Mouse (Mus musculus): ENCODE measurements at regions not wholly inside any gene's neighbourhood (a gene's known extent, or its start where the extent isn't known, plus 50 kb on each side); places are given as distances from the start of the nearest gene placed in this dataset.
A peak's percentile ranks its signal among the peaks of the same experiment; 100 is the strongest.

DNA sequence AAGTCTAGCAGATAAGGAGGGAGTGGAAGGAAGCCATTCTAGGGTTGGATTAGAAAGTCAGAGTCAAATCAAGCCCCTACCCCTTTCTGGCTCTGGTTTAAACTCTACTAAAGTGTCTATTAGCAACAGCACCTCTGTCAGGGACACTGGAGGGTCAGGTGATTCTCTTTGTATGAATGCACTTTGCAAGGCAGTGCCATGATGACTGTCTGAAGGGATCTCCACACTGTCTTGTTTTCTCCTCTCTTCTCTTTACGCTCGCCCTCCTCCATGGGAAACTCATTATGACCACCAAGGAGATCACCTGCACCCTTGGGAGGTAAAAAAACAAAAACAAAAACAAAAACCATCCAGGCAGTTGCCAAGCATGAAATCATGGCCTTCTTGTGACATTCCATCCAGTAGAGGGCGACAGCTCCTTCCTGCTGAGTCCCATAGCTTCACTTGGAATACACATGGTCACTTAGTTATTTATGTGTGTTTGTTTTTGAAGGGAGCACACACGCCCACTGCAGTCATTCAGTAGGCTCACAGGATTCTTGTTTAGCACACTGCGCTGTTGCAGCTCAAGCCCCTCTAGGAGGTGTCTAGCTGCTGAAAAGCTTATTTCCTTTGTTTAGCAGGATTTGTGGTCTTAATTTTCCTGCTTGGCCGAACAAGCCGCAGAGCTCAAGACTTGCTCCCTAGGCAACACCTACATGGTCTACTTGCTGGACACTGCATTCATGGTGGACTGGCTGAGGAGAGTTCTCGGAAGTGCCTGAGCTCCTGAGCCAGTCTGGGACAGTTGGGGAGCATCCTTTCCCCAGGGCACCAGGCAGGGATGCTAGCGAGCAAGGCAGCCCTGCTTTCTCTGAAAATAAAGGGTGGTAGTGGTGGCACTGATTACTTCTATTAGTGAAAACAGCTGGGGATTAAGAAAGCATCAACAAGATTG, 195.2 kb upstream of the Bmper start:
- peak; percentile 33 to 50 for DNase-seq

DNA sequence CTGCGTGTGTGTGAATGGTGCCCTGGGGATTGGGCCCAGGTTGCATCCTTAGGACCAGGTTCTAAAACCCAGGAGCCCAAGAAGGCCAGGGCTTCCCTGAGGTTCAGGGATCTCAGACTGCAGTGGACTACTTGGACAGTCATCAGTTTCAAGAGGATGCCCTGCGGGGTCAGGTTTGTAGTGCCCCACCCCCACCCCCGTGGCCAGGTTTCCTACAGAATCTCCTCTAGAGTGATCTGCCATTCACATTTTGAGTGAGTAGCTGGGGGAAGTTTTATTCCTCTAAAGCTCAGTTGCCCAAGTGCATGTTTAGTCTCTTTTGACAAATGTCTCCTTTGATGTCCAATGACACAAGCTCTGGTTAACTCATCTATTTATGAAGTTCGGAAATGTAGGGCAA, 193.5 kb upstream of the Bmper start:
- no peak for DNase-seq

DNA sequence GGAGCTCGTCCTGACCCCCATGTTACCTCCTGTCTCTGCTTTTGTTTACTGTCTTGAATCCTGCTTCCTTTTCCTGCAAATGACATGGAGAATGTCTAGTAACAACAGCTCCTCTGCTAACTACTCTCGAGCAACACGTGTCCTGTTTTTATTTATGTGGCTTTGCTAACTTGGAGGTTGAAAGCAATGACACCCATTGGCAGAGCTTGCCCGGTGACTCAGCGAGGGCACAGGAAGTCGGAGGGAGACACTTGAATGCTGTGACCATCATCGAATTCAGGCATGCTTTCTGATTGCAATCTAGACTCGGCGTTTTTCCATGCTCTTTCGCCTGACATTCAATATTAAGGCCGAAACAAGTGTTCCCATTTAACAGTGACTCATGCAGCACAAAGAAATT, 192.7 kb upstream of the Bmper start:
- DNase-seq = no peak

DNA sequence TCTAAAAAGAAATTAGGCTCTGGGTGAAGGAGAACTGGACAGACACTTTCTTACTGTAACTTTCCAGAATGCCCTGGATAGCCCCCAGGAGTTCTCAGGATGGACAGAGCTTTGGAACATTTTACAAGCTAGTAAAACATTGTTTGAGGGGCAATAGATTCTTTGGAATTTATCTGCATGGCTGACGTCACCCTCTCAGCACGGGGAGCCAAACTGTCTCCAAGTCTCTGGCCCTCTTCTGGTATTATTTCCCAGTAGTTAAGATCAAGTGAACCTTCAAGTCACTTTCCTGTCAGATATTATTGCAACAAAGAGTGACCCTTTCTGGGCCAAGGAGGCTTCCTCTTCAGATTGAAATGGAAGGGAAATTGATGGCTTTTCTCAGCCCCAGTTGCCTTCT, 192.3 kb upstream of the Bmper start:
- no peak for DNase-seq

DNA sequence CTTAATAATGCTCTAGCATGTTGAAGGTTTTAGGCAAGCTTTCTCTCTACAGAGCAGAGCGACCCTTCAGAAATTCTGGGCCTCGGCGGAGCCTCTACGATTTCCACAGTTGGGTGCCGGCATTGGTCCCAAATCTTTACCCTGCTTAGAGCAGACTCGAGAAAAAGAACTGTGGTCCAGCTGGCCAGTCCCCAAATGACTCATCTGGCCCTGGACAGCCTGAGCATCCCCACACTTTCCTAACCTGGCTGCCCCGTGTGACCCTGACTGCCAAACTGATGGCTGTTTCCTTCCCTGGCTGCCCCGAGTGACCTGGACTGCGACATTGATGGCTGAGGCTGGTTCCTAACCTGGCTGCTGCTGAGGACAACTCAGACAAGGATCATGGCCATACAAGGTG, 191.0 kb upstream of the Bmper start:
- peak; percentile 37 to 42 for DNase-seq

DNA sequence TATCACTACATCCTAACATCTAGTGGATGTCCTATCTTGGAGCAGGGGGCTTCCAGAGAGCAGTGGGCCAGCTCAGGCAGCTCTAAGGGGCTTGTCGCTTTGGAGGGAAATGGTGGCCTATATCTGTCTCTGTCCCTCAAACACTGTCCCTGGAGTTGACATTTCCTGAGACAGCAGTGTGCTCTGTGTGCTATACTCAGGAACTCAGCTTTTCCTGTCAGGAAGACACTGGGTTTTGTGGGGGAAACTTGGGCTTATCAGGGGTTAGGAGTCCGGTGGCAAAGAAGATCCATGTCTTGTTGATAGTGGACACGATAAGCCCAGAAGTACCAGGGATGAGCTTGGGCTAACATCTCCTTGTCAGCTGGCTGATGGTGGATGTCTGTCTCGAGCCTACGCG, 187.6 kb upstream of the Bmper start:
- DNase-seq = no peak

DNA sequence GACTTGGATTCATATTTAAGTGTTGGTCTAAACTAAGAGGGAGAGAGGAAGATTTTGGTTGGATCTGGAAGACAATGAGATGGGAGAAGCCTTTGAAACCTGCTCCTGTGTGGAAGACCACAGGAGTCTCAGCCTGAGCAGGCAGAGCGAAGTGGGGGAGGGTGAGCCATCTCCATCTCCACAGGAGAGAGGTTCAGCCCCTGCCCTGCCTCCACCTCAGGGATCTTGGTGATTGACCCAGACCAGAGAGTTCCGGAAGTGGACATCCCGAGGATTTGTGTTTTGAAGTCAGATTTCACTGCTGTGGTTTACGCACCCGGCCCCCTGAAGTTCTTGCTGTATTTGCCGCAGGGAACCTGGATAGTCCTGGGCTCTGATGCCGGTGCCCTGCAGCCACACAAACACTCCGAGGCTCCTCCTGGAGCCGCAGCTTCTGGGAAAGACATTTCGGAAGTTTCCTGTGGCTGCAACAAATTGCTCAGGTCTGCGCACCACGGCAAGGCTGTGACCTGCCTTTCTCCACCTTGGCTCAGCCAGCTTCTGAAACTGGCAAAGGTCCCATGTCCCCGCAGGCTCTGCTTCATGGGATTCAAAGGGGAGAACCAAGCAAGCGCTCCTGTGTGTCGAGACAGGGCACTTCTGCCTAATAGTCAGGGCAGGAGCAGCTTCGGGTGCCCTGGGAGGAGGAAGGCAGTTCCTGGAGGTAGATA, 186.8 kb upstream of the Bmper start:
- DNase-seq = peak; percentile 41 to 44

DNA sequence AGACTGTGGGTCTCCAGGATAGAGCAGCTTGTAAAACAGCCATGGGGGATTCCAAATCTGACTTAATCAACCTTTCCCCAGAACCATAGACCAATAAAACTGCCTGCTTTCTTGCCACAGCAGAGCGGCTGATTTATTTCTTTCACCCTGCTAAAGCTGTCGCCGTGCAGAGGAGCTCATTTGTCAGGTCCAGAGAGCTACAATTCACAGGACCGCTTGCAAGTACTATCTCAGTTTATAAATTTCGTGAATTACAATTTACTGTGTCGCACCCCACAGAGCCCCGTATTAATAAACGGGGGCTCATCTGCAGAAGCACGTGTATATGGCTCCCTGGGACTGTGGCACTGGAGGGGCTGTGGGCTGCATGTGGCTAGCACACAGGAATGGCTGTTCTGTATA, 185.4 kb upstream of the Bmper start:
- no peak for DNase-seq

DNA sequence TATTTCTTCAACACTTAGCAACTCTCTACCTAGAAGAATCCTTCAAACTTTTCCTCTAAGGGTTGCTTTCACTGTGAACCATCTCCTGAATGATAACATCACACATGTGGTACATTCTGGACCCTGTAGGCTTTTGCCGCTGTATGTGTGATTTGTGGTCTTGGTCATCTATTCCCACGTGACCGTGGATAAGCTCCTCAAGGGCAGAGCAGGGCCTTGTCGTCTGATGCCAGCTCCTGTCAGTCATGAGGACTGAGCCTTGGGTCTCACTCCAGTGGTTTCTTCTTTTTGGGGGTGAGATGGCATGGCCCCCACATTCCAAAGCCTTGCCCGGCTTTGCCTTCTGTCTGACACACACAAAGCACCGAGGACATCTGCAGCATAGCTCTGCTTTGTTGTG, 183.3 kb upstream of the Bmper start:
- no peak for DNase-seq

DNA sequence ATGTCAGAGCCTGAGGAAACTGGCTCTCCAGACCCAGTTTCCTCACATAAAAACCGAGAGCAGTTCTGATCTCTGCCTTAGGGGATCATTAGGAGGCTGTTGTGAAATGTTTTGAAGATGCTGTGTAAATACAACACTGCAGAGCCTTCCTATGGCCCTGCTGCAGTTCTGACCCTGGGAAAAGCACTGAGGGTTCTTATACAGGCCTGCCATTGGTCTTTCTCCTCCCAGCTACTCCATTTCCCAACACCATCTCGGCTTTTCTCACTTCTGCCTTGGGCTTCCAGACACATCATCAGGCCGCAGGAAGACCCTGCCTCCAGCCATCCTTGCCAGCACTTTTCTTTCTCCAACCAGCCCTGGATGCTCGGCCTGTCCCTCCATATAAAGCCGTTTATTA, 181.9 kb upstream of the Bmper start:
- DNase-seq = no peak

DNA sequence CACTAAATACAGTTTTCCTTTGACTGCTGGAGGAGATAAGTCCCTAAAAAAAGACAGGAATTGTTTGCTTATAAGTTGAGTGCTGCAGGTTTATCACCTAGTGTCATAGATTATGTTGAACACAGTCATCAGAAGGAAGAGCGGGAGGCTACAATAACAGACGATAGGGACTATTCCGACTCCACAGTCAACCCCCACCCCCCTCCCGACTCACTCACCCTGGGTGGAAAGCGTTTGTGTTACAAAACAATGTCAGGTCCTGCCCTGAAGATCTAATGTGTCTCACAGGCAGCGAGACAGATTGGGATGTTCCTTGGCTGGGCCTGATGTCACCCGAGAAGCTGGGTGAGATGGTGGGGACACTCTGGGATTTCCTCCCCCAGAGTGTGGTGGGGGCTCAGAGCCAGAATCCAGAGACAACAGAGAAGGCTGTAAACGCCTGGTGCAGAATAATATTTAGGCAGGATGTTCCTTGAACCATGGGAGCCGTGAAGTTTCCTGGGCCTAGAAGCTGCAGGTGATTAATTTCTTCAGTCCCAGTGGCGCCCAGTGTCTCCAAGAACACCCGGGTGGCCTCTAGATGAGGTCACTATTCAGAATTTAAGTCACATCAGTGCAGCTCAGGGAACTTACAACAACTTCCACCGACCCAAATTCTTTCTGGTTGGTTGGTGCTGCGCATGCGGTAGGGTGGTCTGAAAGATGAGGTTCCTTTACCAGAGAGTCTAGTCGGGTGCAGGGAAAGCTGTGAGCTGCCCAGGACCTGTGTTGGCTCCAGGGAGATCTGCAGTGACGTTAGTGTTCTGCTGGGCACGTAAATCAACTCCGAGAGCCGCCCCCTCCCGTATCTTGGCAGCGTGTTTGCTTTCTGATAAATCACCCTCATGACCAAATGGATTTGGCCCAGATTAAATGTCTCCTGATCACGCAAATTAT, 181.1 kb upstream of the Bmper start:
- DNase-seq = no peak

DNA sequence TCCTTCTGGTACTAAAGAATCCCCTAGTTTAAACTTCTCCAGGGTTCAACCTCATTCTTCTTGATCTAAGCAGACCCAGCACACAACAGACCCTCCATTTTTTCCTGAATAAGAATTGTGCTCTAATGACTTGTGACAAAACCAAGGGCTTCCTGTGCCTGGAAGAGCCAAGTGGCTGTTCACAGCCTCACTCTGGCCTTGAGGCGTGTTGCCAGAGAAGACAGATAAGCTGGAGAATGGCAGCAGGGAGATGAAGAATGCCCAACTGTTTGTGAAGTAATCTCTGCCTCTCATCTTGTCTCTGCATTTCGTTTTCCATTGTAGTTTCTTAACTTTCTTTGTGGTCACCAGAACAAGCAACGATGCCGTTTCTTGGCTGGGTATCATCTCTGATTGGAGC, 179.9 kb upstream of the Bmper start:
- no peak for DNase-seq

DNA sequence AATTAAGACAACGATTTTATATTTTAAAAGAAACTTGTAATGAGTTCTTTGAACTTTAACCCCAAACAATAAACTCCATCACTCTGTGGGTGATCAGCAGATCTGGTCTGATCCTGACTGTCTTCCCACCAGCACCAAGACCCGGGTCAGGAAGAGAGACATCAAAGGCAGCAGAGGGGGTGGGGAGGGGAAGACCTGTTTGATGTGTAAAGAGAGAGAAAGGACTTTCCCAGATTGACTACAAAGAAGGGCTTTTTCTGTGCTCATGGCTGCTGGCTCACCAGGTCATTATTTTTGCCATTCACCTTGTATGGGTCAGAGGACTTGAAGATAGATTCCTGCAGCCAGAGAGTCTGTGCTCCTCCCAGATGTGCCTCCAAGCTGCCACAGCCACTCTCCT, 177.4 kb upstream of the Bmper start:
- DNase-seq = no peak

DNA sequence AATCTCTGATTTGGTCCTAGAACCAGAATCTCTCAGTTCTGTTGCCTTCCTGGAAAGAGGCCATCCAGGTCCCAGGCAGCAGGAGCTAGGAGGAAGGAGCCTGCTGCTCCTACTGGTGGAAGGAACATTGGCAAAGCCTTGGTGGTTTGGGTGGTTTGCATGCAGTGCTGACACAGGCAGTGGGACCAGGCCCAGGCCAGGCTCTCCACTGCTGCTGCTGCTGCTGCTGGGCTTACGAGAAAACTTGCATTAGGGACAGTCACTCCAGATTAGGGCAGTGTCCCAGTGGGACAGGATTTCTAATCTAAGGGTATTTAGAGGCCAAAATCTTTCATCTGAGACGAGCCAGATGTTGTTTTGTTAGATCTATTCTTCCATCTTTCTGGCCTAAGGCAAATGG, 172.1 kb upstream of the Bmper start:
- DNase-seq = no peak

DNA sequence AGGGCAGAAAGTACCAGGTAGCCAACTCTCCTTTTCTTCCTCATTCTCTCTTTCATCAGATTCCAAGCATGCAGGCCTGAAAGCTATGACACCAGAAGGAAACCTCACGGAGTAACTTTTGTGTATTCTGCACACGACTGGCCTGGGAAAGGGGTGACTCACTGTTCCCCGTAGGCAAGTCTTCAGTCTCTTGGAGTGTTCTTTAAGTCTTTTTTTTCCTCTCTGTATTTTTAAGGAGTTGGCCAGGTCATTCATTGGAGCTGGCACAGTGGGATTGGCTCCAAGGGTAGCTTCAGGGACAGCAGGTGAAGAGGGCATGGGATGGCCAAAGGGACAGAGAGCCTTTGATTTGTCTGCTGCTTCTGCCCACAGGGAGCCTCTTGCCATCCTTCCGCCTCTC, 163.3 kb upstream of the Bmper start:
- no peak for DNase-seq

DNA sequence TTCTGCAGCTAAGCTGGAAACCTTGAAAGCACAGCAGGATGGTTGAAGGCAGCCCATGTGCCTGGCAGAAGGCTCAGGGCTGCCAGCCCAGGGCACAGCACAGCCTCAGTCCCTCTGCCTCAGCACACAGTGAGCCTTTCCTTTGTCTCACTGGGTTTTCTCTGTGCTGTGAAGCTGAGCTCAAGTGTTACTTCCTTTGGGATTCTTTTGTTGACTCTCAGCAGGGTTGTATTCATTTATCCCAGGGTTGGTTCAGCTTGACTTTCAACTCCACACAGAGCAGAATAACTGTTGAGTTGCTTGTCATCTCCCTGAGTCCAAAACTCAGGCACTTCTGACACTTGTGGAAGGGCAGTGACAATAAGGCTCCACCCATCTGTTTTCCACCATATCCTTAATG, 162.3 kb upstream of the Bmper start:
- DNase-seq = no peak

DNA sequence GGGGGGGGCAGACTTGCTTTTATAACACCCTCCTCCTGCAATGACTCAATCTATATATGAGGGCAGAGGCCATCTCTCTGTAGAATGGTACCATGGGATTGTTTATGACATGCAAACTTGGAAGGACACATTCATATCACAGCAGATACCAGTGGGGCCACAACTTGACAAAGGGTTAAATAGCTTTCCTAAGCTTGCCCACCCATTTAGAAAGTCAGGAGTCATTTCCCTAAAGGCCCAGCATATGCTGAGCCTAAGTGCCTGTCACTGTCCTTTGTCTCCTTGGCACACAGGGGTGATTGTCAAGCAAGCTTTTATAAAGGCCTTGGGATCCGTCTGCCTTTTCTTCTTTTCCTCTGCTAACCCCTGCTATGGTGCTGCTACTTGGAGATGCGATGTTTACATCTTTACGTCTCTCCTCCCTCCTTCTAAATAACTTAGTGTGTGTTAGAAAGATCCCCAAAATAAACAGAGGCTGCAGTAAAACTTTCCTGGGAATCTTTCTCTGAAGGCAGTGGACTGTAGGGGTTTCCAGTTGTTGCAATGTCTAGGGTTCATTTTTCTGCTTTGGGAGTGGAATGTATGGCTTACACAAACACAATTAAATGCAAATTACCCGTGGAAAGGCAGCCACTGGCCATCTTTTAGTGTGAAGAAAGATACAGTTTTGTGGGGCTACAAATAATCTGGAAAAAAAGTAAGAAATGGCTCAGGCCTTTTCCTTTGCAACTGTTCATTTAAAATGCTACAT, 161.5 kb upstream of the Bmper start:
- no peak for DNase-seq

DNA sequence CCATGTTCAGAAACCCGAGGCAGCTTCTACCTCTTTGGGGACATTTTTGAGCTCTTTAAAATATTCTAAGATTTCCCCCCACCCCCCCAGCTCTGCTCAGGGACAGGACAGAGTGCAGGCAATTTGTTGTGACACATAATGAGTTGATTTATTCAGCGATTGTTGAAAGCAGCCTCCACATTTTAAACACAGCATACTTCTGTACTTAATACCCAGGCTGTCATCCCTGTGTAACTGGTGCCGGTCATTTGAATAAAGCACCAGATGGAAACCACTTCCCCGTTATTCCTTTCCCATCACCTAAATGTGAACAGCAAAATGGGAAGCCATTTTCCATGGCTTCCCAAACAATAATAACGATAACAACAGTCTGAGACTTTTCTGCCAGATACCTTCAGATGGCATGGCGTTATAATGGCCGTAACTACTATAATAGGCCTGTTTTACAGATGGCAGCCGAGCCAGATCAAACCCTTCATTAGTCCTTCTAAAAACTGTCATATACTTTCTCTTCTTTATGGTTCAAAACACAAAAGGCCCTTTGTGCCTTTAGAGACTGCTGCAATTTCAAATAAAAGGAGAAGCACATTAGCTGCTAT, 160.7 kb upstream of the Bmper start:
- no peak for DNase-seq

DNA sequence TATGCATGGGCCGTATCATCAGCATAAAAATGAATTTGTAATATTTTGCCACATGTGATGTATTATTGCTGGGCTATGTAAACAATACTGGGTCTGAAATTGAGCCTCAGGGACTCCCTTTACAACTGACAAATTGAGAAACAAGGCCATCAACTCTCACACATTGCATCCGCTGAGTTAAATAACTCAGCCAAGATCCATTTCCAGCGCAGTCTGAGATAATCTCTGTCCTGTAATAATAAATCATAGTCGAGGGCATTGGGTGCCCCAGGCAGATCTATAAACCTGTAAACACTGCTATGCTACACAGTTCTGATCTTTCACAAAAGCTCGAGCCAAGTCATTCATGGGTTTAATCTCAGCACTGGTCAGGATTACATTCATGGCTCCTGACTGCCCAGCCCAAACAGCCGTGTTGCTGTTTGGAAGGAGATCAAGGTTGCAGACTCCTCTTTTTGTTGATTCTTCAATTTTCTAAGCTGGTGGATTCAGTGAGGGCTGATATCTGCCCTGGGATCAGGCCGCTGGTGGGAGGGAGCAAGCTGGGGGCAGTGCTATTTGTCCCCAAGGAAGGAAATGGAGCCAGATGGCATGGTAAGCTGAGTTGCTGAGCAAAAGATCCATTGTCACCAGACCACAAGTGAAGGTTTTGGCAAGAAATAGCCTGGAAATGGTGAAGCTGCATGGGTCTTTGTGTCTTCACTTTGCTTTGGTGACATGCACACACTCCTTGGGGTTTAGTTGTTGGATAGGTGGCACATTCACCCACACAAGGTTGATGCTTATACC, 160.0 kb upstream of the Bmper start:
- no peak for DNase-seq

DNA sequence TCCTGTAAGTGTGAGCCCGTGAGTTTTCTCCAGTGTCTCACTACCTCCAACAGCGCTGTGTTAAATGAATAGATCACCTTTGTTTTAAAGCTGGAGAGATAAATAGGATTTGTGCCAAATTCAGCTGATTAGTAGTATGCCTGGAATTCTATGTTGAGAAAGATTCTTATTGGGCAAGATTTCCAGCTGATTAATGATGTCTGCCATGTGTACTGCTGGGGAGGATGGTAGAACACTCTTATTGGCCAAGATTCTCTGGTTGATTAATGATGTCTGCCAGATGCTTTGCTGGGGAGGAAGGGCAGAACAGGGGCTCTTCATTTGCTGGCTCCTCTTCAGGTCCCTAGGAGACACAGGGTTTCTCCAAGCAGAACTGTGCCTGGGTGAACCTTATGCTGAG, 158.9 kb upstream of the Bmper start:
- DNase-seq = no peak

DNA sequence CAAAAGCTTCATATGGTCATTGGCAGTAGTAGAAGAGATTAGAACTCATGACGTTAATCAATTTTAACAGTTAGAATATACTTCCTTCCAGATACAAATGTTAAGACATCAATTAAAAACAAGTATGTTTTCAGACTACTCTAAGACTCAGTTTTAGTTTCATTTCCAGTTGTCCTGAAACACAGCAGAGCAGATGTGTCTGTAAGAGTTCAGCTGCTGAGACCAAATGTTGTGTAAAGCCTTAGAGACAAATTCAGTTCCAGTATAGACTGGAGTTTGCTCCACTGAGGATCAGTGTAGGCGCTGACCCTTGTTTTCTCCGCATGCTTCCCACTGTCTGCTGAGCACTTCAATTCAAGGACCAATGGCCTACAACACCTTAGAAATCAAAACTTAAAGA, 158.1 kb upstream of the Bmper start:
- no peak for DNase-seq

Data from cerebellum, postnatal 36 days (tissue).